Mouse (Mus musculus) B cell, adult 2 months (primary cell): Measurements from ENCODE around the gene Borcs7.

Source experiments
- DNase-seq, 2 experiments: peaks; one replicate each; pipeline ENCODE4 v3.0.0; 2022

Gene Borcs7

GRCm38 (mm10) chr19:46718150-46718549 is 28.4 kb downstream of the Borcs7 start:
- DNase-seq, result no peak

GRCm38 (mm10) chr19:46724411-46724810 is 34.7 kb downstream of the Borcs7 start:
- DNase-seq, result no peak

GRCm38 (mm10) chr19:46726142-46726541 is 36.4 kb downstream of the Borcs7 start:
- DNase-seq, result no peak

DNA sequence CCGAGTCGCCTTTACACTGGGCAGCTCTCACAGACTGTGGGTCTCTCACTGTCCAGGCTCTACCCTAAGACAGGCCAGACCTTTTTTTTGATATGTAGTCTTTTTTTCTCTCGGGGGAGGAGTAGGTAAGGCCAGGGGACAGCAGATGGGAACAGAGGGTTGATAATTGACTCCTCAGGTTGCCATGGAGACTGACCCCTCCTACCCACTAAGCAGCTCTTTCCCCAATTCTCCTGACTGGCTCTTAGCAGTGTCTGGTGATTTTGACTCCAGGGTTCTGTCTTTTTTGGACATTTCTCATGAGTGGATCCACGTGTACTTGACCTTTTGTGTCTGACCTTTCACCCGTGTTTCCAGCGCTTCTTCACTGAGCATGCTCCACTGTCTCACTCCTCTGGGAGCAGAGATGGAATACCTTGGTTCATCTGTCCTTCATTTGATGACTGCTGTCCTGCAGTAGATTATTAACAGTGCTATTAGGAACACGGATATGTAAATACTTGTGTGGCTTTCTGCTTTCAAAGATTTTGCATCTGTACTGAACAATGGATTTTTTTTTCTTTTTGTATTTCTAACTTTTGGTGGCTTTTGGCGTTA is 37.5 kb downstream of the Borcs7 start:
- DNase-seq, result no peak

- no peak for DNase-seq
Measured at GRCm38 (mm10) chr19:46727945-46728540, 38.3 kb downstream of the Borcs7 start.

- DNase-seq, result no peak
Measured at GRCm38 (mm10) chr19:46728909-46729308, 39.2 kb downstream of the Borcs7 start.

- no peak for DNase-seq
Measured at GRCm38 (mm10) chr19:46731351-46731750, 41.6 kb downstream of the Borcs7 start.

- peak; percentile 19 to 22 for DNase-seq
Measured at GRCm38 (mm10) chr19:46732673-46733072, 43.0 kb downstream of the Borcs7 start.

- no peak for DNase-seq
Measured at GRCm38 (mm10) chr19:46733626-46734025, 43.9 kb downstream of the Borcs7 start.

- no peak for DNase-seq
Measured at GRCm38 (mm10) chr19:46735241-46735640, 45.5 kb downstream of the Borcs7 start.

GRCm38 (mm10) chr19:46737106-46737505 is 47.4 kb downstream of the Borcs7 start:
- DNase-seq, result no peak

DNA sequence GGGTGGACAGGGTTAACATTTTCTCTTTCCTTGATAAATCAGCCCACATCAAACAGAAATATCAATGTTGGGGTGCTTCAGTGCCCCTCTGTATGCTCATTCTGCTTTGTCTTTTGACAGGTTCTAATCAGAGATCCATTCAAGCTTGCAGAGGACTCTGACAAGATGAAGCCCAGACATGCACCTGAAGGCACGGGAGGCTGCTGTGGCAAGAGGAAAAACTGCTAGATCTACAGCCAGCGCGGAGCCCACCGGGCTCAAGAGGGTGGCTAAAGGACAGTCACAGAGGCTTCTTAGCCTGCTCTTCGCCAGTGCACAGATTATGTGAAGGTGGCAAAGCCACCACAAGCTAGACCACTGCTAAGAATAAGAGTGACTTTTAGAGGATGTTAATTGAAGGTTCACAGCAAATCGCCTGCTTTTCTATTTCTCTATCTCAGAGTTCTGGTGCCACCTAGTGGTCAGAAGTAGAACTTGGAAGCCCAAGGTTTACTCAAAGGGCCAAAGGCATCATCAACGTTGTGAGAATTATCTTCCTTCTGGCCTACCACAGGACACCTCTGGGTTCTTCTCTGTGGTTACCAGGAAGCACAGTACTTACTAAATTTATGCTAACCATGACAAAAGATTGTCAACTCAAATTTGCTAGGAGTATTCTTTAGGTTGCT is 50.8 kb downstream of the Borcs7 start:
- peak; percentile 72 to 78 for DNase-seq

DNA sequence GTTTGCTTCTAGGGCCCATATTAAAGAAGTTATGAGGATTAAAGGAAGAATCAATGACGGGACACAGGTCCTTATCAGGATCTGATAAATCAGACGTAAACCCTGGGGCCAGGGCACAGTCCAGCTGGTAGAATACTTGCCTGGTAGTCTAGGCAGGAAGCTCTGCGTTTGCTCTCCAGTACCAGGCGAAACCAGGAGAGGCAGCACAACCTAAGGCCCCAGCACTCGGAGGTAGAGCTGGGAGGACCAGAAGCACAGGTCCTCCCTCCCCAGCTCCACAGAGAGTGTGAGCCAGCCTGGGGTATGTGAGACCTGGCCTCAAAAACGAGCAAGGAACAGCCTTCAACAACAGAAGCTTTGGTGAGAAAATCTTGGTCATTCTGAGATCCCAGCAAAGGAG is 51.9 kb downstream of the Borcs7 start:
- DNase-seq, result no peak

GRCm38 (mm10) chr19:46744681-46745080 is 55.0 kb downstream of the Borcs7 start:
- no peak for DNase-seq

DNA sequence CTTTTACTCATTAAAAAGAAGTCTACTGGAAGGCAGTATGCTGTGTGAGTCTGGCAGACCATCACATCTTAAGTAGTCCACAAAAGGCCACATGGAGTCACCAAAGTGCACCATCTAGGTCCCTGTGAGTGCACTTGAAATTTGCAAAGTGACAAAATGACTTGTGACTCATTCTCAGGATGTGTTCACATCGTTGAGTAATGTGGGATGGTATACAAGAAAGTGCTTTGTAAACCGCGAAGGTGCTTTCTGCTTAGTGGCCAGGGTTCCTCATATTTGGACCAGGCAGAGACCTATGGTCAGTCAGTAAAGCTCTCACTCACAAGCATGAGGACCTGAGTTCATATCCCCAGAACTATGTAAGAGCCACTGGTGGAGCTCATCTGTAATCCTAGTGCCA is 58.1 kb downstream of the Borcs7 start:
- no peak for DNase-seq

GRCm38 (mm10) chr19:46752235-46752634 is 62.5 kb downstream of the Borcs7 start:
- DNase-seq, result no peak
